Mouse (Mus musculus) kidney, adult 2 months (tissue): ENCODE measurements around the gene Rnf169. TPM values are rescaled to one million over a fixed set of nuclear protein-coding genes. Genes with fewer than 3 reads are reported as not detected.

Experiments used
- DNase-seq: peaks from one replicate; pipeline ENCODE4 v3.0.0; 2021
- H3K27ac ChIP-seq: fragments of 200-500 bp; 2 replicates; pipeline ENCODE4 v1.5.1; 2012; ENCODE audit warnings: low read depth, low read length, control low read depth, inconsistent platforms; ENCODE audit not compliant: insufficient read depth
- H3K27me3 ChIP-seq: fragments of 200-500 bp; replicated peaks from 2 replicates; pipeline ENCODE4 v1.6.1; 2012; ENCODE audit warnings: mild to moderate bottlenecking, moderate library complexity, low read length, inconsistent platforms; ENCODE audit not compliant: control insufficient read depth, insufficient read depth
- H3K36me3 ChIP-seq: fragments of 200-500 bp; 2 replicates; pipeline ENCODE4 v1.6.1; 2012; ENCODE audit warnings: mild to moderate bottlenecking, moderate library complexity, low read length, inconsistent platforms; ENCODE audit not compliant: control insufficient read depth, insufficient read depth
- H3K4me1 ChIP-seq: fragments of 200-500 bp; 2 replicates; pipeline ENCODE4 v1.6.1; 2011; ENCODE audit warnings: low read length; ENCODE audit not compliant: control insufficient read depth, insufficient read depth
- H3K4me3 ChIP-seq: fragments of 200-500 bp; 2 replicates; pipeline ENCODE4 v1.5.1; 2011; ENCODE audit warnings: mild to moderate bottlenecking, low read depth, low read length, control low read depth; ENCODE audit not compliant: insufficient read depth
- CTCF ChIP-seq: fragments of 200-500 bp; conservative IDR thresholded peaks from 2 replicates; pipeline ENCODE4 v1.5.1; 2011; ENCODE audit warnings: low read depth, mild to moderate bottlenecking, control low read depth, low read length, moderate library complexity, mixed read lengths; ENCODE audit not compliant: insufficient read depth, insufficient read length
- POLR2A ChIP-seq: fragments of 200-500 bp; IDR thresholded peaks from one replicate; pipeline ENCODE4 v1.6.1; 2011; ENCODE audit warnings: low read depth, low read length, control low read depth
- WGBS: fragments of 180-500 bp; shearing (Covaris S2); methylation state at CpG from one replicate; pipeline ENCODE4 v1.1.7; 2018; 5-methylcytosine and 5-hydroxymethylcytosine counted together
- polyA plus RNA-seq: library from polyadenylated mRNA; depleted of rRNA; stranded (reverse); fragments of >200 nt; gene quantifications from 2 replicates; pipeline ENCODE4 v1.2.3, GENCODE M21; 2012

Gene Rnf169
- polyA plus RNA-seq, 1 experiment: 5.7 TPM

DNA sequence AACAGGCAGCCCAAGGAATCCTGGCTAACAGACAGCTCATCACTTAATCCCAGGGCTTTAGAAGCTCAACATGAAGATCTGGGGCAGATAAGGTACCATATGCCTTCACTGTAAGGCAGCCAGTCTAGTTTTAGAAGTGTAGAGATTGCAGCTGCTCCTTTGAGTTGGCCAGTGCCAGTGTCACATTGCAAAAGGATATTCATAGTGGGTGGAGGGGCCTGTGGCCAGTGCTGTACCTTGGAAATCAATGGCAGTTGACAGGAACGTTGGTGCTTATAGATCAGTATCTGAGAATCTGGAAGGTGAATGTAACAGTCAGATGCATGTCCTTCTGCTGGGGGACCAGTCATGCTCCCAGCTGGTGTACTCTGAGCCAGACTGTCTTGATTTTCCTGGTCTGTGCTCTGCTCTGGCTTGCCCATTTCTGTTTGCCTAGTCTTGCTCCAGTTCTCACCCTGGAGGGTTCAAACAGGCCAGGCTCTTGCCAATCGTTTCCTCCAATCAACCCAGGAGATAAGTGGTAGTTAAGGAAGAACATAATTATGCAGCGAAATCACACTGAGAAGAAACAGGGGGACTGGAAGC, 75.7 kb downstream of the Rnf169 start:
- Histone ChIP-seq H3K36me3 (no peaks in the 10 kb centered on the region), H3K27ac (no peak overlapping the region), H3K4me1 (no peaks in the 10 kb centered on the region), H3K27me3 (no peaks in the 10 kb centered on the region), H3K4me3 (no peak overlapping the region)
- TF ChIP-seq POLR2A (no peak), CTCF (no peak)
- DNase-seq: no peak
- 57% methylated on average over 3 of the region's 3 CpGs for WGBS

DNA sequence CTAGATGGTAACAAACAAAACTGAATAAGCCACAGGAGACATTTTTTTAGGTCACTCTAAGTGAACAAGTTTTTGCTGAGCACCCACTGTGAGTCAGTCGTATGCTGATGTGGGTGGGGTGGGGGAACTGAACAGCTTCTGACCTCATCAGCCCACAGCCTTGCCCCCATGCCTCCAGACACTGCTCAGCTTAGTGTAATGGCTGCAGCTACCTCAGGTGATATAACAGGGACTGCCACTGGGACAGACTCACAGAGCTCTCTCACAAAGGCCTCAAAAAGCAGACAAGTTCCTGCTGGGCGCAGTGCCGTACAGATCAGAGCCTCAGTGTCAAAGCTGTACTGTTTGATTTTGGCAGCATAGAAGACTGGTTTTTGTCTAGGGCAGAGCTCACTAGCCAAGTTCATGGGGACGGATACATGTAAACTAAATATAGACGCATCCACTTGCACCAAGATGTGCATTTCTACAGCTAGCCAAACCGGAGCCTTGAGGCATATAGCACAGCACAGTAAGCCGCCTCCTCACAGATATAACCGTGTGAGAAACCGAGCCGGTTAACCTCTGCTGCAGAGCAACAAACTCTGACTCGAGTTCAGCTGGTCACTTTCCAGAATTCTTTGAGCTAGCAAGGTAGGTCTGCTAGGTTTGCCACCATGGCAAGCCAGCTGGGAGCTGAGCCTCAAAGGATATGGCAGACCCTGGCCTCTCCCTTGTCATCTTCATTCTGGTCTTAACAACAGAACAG, 77.2 kb downstream of the Rnf169 start:
- H3K27ac ChIP-seq: no peak overlapping the region
- 81% methylated on average over 11 of the region's 11 CpGs for WGBS
- no peaks in the 10 kb centered on the region for H3K27me3 ChIP-seq
- H3K4me3 ChIP-seq: no peak overlapping the region
- no peaks in the 10 kb centered on the region for H3K36me3 ChIP-seq
- DNase-seq: no peak
- no peak for TF ChIP-seq POLR2A
- TF ChIP-seq CTCF: no peak
- no peaks in the 10 kb centered on the region for H3K4me1 ChIP-seq

DNA sequence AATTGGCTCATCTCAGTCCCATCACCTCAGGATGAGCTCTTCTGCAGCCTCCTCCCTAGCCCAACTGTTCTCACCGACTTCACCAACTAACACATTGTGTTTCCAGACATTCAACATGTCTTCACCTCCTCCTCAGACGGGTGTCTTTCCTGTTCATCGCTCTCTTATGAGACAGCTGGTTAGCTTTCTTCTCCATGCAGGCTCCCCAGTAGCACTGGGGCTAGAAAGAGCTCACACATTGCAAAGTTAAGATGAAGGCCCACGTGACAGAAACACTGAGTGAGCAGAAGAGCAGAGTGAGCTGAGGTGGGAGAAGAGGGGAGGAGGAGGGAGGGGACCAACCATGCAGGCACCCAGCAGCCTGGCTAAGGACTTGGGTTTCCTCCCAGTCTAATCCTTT, 78.0 kb downstream of the Rnf169 start:
- H3K27me3 ChIP-seq: no peaks in the 10 kb centered on the region
- no peaks in the 10 kb centered on the region for H3K36me3 ChIP-seq
- no peak overlapping the region for H3K4me3 ChIP-seq
- TF ChIP-seq CTCF: no peak
- no peak for TF ChIP-seq POLR2A
- DNase-seq: no peak
- no peak overlapping the region for H3K27ac ChIP-seq
- WGBS: 55% methylated on average over 4 of the region's 4 CpGs
- no peaks in the 10 kb centered on the region for H3K4me1 ChIP-seq

DNA sequence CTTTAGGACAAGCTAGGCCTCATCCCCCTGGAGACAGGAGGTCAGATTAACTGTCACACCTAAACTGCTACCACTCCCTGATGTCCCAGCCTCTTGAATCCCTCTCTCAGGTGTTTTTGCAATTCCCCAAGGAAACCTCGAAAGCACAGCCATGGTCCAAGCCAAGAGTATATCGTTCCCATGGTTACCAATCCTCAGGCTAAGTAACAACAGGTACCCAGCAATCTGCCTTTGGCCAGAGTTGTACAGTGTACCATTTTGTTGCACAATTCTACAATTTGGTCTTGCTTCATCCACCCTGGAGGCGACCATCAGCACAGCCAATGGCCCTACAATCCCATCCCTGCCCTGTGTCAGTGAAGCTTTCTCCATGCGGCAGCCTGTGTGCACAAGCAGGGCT, 83.3 kb downstream of the Rnf169 start:
- Histone ChIP-seq H3K36me3 (no peaks in the 10 kb centered on the region), H3K4me1 (no peaks in the 10 kb centered on the region), H3K4me3 (no peak overlapping the region), H3K27me3 (no peaks in the 10 kb centered on the region), H3K27ac (no peak overlapping the region)
- no peak for DNase-seq
- TF ChIP-seq POLR2A: no peak
- no peak for TF ChIP-seq CTCF
- WGBS: 79% methylated on average over 4 of the region's 4 CpGs

DNA sequence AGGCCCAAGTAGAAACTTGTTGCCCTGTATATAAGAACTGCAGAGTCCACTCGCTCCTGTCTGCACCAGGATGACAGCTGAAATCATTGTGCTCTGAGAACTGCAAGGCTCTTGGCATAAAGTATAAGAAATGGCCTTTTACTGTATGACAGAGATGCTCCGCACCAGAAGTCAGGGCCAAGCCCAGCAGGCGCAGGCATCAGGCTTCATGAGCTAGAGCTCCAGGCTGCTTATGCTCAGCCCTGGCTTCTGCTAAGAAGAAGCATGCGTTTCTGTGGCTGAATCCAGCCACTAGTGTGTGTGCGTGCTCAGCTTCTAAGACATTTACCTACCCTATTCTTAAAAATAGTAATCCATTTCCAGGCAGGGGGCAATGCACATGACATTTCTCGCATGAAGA, 85.8 kb downstream of the Rnf169 start:
- Histone ChIP-seq H3K4me3 (no peak overlapping the region), H3K4me1 (no peaks in the 10 kb centered on the region), H3K27ac (no peak overlapping the region), H3K36me3 (no peaks in the 10 kb centered on the region), H3K27me3 (no peaks in the 10 kb centered on the region)
- WGBS: 90% methylated on average over 6 of the region's 6 CpGs
- TF ChIP-seq CTCF: no peak
- TF ChIP-seq POLR2A: no peak
- DNase-seq: no peak

DNA sequence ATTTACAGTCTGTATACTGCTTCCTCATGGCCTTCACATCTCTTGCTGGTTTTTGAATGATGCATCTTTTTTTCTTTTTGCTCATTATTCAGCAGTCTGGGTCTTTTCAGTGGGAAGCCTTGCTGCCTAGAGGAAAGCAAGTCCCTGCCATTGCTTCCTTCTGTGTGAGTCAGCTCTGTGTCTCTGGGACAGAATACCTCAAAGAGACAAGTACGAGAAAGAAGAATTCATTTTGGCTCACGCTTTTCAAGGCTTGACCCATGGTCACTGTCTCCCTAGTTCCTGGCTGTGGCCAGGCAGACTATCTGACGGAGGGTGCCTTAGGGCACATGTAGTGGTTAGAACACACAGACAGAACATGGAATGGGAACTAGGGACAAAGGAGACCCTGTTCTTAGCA, 86.3 kb downstream of the Rnf169 start:
- DNase-seq: no peak
- WGBS: 87% methylated on average over 3 of the region's 3 CpGs
- Histone ChIP-seq H3K4me1 (no peaks in the 10 kb centered on the region), H3K27me3 (no peaks in the 10 kb centered on the region), H3K4me3 (no peak overlapping the region), H3K36me3 (no peaks in the 10 kb centered on the region), H3K27ac (no peak overlapping the region)
- no peak for TF ChIP-seq CTCF
- TF ChIP-seq POLR2A: no peak

DNA sequence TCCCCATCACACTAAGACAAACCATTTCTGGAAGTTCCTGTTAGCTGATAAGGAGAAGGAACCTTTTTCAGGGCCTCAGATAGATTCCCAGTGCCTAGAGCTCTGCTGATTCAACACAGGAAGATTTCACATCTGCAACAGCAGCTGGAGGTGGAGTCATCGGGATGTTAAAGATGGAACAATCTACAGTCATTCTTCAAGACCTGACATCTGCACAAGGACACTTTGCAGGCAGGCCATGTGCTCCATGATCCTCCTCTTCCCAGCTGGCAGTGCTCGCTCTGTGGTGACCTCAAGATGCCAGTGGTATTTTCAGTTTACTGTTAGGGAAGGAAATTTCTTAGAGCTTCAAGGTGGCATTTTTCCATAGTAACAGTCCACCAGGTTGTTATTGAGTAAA, 87.9 kb downstream of the Rnf169 start:
- WGBS: 90% methylated on average over 2 of the region's 2 CpGs
- TF ChIP-seq CTCF: no peak
- TF ChIP-seq POLR2A: no peak
- no peaks in the 10 kb centered on the region for H3K4me1 ChIP-seq
- H3K36me3 ChIP-seq: no peaks in the 10 kb centered on the region
- no peaks in the 10 kb centered on the region for H3K27me3 ChIP-seq
- no peak overlapping the region for H3K4me3 ChIP-seq
- no peak for DNase-seq
- no peak overlapping the region for H3K27ac ChIP-seq
